Mouse (Mus musculus) kidney, postnatal 0 days (tissue): ENCODE measurements at regions not wholly inside any gene's neighbourhood (a gene's known extent, or its start where the extent isn't known, plus 50 kb on each side); places are given as distances from the start of the nearest gene placed in this dataset.

Experiments
- ATAC-seq: fragments of 200-750 bp; cut with Nextera tagmentation; replicated peaks from 2 replicates; pipeline ENCODE4 v1.8.0; 2017; ENCODE audit warnings: low read depth, moderate number of reproducible peaks, moderate TSS enrichment, moderate library complexity; ENCODE audit not compliant: low FRiP score
- DNase-seq: peaks from one replicate; pipeline ENCODE4 v3.0.0-alpha.2; 2016; ENCODE audit warnings: low spot score
- H3K27ac ChIP-seq: fragments of 300-500 bp; sonication (generic); 2 replicates; pipeline ENCODE4 v1.5.1; 2014; ENCODE audit warnings: mild to moderate bottlenecking
- H3K27me3 ChIP-seq: fragments of 300-500 bp; sonication (generic); 2 replicates; pipeline ENCODE4 v1.6.1; 2014; ENCODE audit warnings: low read length, mixed read lengths; ENCODE audit not compliant: insufficient read depth
- H3K36me3 ChIP-seq: fragments of 300-500 bp; sonication (generic); 2 replicates; pipeline ENCODE4 v1.6.1; 2014; ENCODE audit warnings: low read length, mixed read lengths; ENCODE audit not compliant: insufficient read depth
- H3K4me1 ChIP-seq: fragments of 300-500 bp; sonication (generic); replicated peaks from 2 replicates; pipeline ENCODE4 v1.6.1; 2014; ENCODE audit warnings: antibody characterized with exemption, low read length, mixed read lengths; ENCODE audit not compliant: insufficient read depth
- H3K4me2 ChIP-seq: fragments of 300-500 bp; sonication (generic); 2 replicates; pipeline ENCODE4 v1.6.1; 2014; ENCODE audit warnings: mild to moderate bottlenecking, low read length, moderate library complexity, mixed read lengths
- H3K4me3 ChIP-seq: fragments of 300-500 bp; sonication (generic); replicated peaks from 2 replicates; pipeline ENCODE4 v1.5.1; 2014; ENCODE audit warnings: low read depth, low read length
- H3K9ac ChIP-seq: fragments of 300-500 bp; sonication (generic); 2 replicates; pipeline ENCODE4 v1.6.1; 2014; ENCODE audit warnings: low read depth, low read length
- H3K9me3 ChIP-seq: fragments of 300-500 bp; sonication (generic); replicated peaks from 2 replicates; pipeline ENCODE4 v1.6.1; 2016; ENCODE audit warnings: low read length, inconsistent platforms, mixed read lengths
- CTCF ChIP-seq: IDR thresholded peaks from 2 replicates; pipeline ENCODE4 v1.5.1; 2016; ENCODE audit warnings: antibody characterized with exemption, low read depth, mild to moderate bottlenecking, moderate library complexity
- WGBS: fragments of 180-500 bp; shearing (Covaris S2); extraction: QIAGEN DNeasy Blood & Tissue Kit; methylation state at CpG from one replicate; pipeline ENCODE4 v1.1.7; 2014; 5-methylcytosine and 5-hydroxymethylcytosine counted together

- Histone ChIP-seq H3K36me3 (no peaks in the 10 kb centered on the region), H3K27ac (no peak overlapping the region), H3K4me1 (no peaks in the 10 kb centered on the region), H3K9me3 (no peaks in the 10 kb centered on the region), H3K9ac (no peak overlapping the region), H3K27me3 (no peaks in the 10 kb centered on the region), H3K4me3 (no peak overlapping the region), H3K4me2 (no peak overlapping the region)
- DNase-seq (no peak), ATAC-seq (no peak)
- TF ChIP-seq CTCF, result no peak
- WGBS, result 38% methylated on average over 6 of the region's 6 CpGs
Measured at GRCm38 (mm10) chr10:66935731-66936130, 160.2 kb upstream of the Jmjd1c start.

- TF ChIP-seq CTCF, result no peak
- Histone ChIP-seq H3K9me3 (no peaks in the 10 kb centered on the region), H3K27ac (no peak overlapping the region), H3K27me3 (no peaks in the 10 kb centered on the region), H3K4me2 (no peak overlapping the region), H3K4me3 (no peak overlapping the region), H3K36me3 (no peaks in the 10 kb centered on the region), H3K9ac (no peak overlapping the region), H3K4me1 (no peaks in the 10 kb centered on the region)
- WGBS, result 88% methylated on average over 13 of the region's 13 CpGs
- DNase-seq (no peak), ATAC-seq (no peak)
Measured at GRCm38 (mm10) chr10:66937116-66937515, 158.8 kb upstream of the Jmjd1c start.

- TF ChIP-seq CTCF, result no peak
- H3K9ac ChIP-seq, result no peak overlapping the region
- H3K27ac ChIP-seq, result no peak overlapping the region
- no peak overlapping the region for H3K4me3 ChIP-seq
- H3K36me3 ChIP-seq, result no peaks in the 10 kb centered on the region
- no peaks in the 10 kb centered on the region for H3K4me1 ChIP-seq
- ATAC-seq (no peak), DNase-seq (no peak)
- no peak overlapping the region for H3K4me2 ChIP-seq
- H3K27me3 ChIP-seq, result no peaks in the 10 kb centered on the region
- no peaks in the 10 kb centered on the region for H3K9me3 ChIP-seq
- 89% methylated on average over 6 of the region's 6 CpGs for WGBS
Measured at GRCm38 (mm10) chr10:66940368-66940767, 155.6 kb upstream of the Jmjd1c start.

GRCm38 (mm10) chr10:66940922-66941321 lies 155.0 kb upstream of the Jmjd1c start:
- DNase-seq, result no peak
- TF ChIP-seq CTCF, result no peak
- no peak for ATAC-seq
- H3K27ac ChIP-seq, result no peak overlapping the region
- H3K9me3 ChIP-seq, result no peaks in the 10 kb centered on the region
- H3K27me3 ChIP-seq, result no peaks in the 10 kb centered on the region
- no peak overlapping the region for H3K4me2 ChIP-seq
- H3K36me3 ChIP-seq, result no peaks in the 10 kb centered on the region
- no peaks in the 10 kb centered on the region for H3K4me1 ChIP-seq
- 73% methylated on average over 5 of the region's 5 CpGs for WGBS
- H3K9ac ChIP-seq, result no peak overlapping the region
- no peak overlapping the region for H3K4me3 ChIP-seq

GRCm38 (mm10) chr10:66941974-66942373 lies 154.0 kb upstream of the Jmjd1c start:
- Histone ChIP-seq H3K9ac (no peak overlapping the region), H3K36me3 (no peaks in the 10 kb centered on the region), H3K4me3 (no peak overlapping the region), H3K4me1 (no peaks in the 10 kb centered on the region), H3K9me3 (no peaks in the 10 kb centered on the region), H3K27ac (no peak overlapping the region), H3K27me3 (no peaks in the 10 kb centered on the region), H3K4me2 (no peak overlapping the region)
- DNase-seq (no peak), ATAC-seq (no peak)
- no peak for TF ChIP-seq CTCF
- WGBS, result 79% methylated on average over 3 of the region's 3 CpGs

GRCm38 (mm10) chr10:66943875-66944274 lies 152.1 kb upstream of the Jmjd1c start:
- Histone ChIP-seq H3K9me3 (no peaks in the 10 kb centered on the region), H3K9ac (no peak overlapping the region), H3K4me3 (no peak overlapping the region), H3K4me1 (no peaks in the 10 kb centered on the region), H3K27me3 (no peaks in the 10 kb centered on the region), H3K4me2 (no peak overlapping the region), H3K36me3 (no peaks in the 10 kb centered on the region), H3K27ac (peak overlapping the region; percentile 60; the same call in 1 of the 2 replicates)
- no peak for TF ChIP-seq CTCF
- DNase-seq, result peak; percentile 83
- 39% methylated on average over 5 of the region's 5 CpGs for WGBS
- ATAC-seq, result no peak

GRCm38 (mm10) chr10:66946161-66946560 lies 149.8 kb upstream of the Jmjd1c start:
- no peak overlapping the region for H3K4me2 ChIP-seq
- 48% methylated on average over 2 of the region's 2 CpGs for WGBS
- no peak overlapping the region for H3K4me3 ChIP-seq
- no peaks in the 10 kb centered on the region for H3K27me3 ChIP-seq
- no peak for ATAC-seq
- H3K9me3 ChIP-seq, result no peaks in the 10 kb centered on the region
- H3K27ac ChIP-seq, result no peak overlapping the region
- no peak overlapping the region for H3K9ac ChIP-seq
- no peaks in the 10 kb centered on the region for H3K4me1 ChIP-seq
- no peaks in the 10 kb centered on the region for H3K36me3 ChIP-seq
- TF ChIP-seq CTCF, result no peak
- DNase-seq, result no peak
